Mouse (Mus musculus) naive thymus-derived CD4-positive, alpha-beta T cell, adult 2 months (primary cell): ENCODE measurements around the gene Tmem229b.
"Not testable (repeated sequence)": the region's sequence is repeated elsewhere in the genome, so short reads cannot be mapped to it uniquely, and the experiment has no call there.

ENCODE experiments used
- DNase-seq: peaks from one replicate; pipeline ENCODE4 v3.0.0-alpha.2; 2011; ENCODE audit warnings: low read depth

Gene Tmem229b

GRCm38 (mm10) chr12:78947661-78948060 is 59.8 kb downstream of the Tmem229b start:
- DNase-seq, result no peak

GRCm38 (mm10) chr12:78947161-78947560 is 60.3 kb downstream of the Tmem229b start:
- DNase-seq, result peak; percentile 37

GRCm38 (mm10) chr12:78942931-78943330 is 64.5 kb downstream of the Tmem229b start:
- DNase-seq, result no peak

- DNase-seq, result no peak
Measured at GRCm38 (mm10) chr12:78940081-78940480, 67.3 kb downstream of the Tmem229b start.

GRCm38 (mm10) chr12:78939393-78940037 is 67.9 kb downstream of the Tmem229b start:
- no peak for DNase-seq

- DNase-seq, result no peak
Measured at GRCm38 (mm10) chr12:78936494-78936893, 70.9 kb downstream of the Tmem229b start.

- no peak for DNase-seq
Measured at GRCm38 (mm10) chr12:78929900-78930299, 77.5 kb downstream of the Tmem229b start.

GRCm38 (mm10) chr12:78927287-78927686 is 80.1 kb downstream of the Tmem229b start:
- no peak for DNase-seq

GRCm38 (mm10) chr12:78923539-78924189 is 83.8 kb downstream of the Tmem229b start:
- DNase-seq, result no peak

GRCm38 (mm10) chr12:78922977-78923376 is 84.5 kb downstream of the Tmem229b start:
- DNase-seq, result not testable (repeated sequence)

- DNase-seq, result no peak
Measured at GRCm38 (mm10) chr12:78922058-78922457, 85.4 kb downstream of the Tmem229b start.

GRCm38 (mm10) chr12:78921421-78921820 is 86.0 kb downstream of the Tmem229b start:
- no peak for DNase-seq

- peak; percentile 90 for DNase-seq
Measured at GRCm38 (mm10) chr12:78919079-78919712, 88.2 kb downstream of the Tmem229b start.

GRCm38 (mm10) chr12:78918227-78919078 is 89.0 kb downstream of the Tmem229b start:
- DNase-seq, result peak; percentile 93

GRCm38 (mm10) chr12:78916278-78916677 is 91.1 kb downstream of the Tmem229b start:
- DNase-seq, result no peak

- DNase-seq, result no peak
Measured at GRCm38 (mm10) chr12:78915561-78915960, 91.9 kb downstream of the Tmem229b start.

- DNase-seq, result no peak
Measured at GRCm38 (mm10) chr12:78914458-78914857, 93.0 kb downstream of the Tmem229b start.
